Mouse (Mus musculus) kidney, adult 11 months (tissue): ENCODE measurements at regions not wholly inside any gene's neighbourhood (a gene's known extent, or its start where the extent isn't known, plus 50 kb on each side); places are given as distances from the start of the nearest gene placed in this dataset.

ENCODE experiments used
- DNase-seq: peaks from one replicate; pipeline ENCODE4 v3.0.0; 2022

DNA sequence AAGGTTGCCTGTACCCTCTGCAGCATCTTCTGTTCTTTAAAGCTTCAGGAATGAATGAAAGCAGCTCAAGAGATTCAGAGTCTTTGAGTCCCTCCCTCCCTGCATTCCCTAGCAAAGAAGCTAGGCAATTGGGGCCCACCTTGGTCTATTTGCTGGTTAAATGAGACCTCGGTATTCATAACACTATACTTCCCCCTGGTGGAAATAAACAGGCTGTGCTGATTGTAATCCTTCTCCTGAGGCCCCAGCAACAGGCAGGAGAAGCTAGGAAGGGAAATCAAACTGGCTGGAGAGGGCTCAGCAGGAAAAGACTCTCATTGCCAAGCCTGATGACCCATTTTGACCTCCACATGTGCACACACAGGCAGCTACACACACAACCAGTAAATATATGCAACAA lies 137.1 kb downstream of the Sh3bp4 start:
- no peak for DNase-seq

DNA sequence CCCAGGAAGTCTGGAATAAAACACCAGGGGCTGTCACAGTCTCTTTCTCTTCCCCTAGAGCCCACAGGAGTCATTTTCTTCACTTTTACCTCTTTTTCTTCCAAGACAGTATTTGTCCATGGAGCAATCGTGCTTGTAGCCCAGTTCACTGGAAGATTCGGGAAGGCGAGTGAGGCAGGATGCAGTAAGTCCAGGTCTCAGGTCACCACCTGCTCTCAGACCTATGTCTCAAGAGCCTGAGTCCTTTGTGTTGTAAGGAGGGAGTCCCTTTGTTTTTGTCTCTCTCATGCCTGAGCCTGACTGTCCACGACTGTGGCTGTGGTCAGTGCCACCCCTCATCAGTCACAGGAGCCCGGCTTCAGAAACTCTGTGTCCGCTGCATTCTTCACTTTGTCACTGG lies 140.9 kb downstream of the Sh3bp4 start:
- DNase-seq: no peak

DNA sequence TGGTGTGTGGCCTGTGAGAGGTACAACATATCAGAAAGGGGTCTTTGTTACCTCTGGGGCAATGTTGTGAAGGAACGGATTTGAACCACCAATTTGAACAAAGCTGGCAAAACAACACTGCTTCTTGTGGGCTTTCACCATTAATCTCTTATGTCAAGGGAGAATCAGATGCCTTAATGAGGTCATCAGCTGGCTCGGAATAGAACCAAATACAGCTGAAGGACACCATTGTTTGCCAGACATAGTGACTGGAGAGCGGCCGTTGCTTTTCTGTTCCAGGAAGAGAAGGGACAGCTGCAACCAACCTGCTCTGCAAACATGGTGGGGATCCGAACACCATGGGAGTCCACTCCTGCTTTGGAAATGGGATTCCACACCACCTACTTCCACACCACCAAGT lies 158.2 kb downstream of the Sh3bp4 start:
- no peak for DNase-seq

GRCm38 (mm10) chr1:89231756-89232155 lies 161.5 kb downstream of the Sh3bp4 start:
- DNase-seq: no peak

DNA sequence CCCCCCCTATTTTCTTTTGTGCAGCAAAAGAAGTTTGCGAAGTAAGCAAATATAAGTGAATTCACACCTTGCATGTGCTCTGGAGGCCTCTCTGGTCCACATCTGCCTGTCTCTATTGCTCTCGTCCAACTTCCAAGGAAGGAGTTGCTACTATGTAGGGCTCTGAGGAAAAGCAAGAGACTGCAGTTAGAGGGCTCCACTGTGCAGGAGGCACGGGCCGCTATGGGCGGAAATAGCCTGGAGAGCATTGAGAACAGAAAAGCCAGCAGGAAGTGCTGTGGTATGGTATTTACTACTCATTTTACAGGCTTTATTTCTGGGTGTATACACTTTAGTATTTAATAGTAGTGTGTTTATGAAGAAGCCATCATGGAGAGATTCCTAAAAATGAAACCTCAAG lies 162.2 kb downstream of the Sh3bp4 start:
- no peak for DNase-seq

DNA sequence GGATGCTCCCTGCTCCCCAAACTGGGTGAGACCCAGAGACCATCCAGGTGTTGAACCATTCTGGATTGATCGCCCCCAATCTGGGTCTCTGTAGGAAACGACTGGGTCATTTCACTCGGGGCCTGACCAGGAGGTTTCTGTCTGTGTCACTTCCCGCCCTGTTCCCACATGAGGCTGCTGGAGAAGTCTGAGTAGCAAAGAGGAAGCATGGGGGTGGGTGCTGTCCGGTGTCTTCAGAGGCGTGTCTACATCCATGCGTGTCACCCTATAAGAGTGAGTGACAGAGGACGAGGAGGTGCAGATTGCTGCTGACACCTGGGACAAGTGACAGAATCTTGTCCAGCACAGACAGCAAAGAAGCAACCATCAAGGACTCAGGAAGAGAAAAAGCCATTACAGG lies 164.7 kb downstream of the Sh3bp4 start:
- DNase-seq: peak; percentile 7

- peak; percentile 73 for DNase-seq
Observed at GRCm38 (mm10) chr1:89235296-89235695, 165.1 kb downstream of the Sh3bp4 start.

DNA sequence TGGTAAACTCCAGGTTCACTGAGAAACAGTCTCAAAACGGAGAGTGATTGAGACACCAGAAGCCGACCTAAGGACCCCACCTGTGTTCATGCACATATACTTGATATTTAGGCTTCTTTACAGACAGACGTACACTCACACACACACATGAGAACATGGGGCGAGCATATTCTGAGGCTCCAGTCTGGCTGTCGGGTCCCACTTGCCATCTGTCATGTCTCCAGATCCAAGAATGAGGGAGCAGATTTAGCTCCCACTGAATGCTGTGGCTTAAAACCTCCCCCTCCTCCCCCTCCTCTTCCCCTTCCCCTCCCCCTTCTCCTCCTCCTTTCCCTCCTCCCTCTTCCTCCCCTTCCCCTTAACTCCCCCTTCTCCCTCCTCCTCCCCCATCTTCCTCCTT lies 167.5 kb downstream of the Sh3bp4 start:
- DNase-seq: no peak

GRCm38 (mm10) chr1:89244598-89244997 lies 174.4 kb downstream of the Sh3bp4 start:
- DNase-seq: no peak

GRCm38 (mm10) chr1:89245202-89246003 lies 175.2 kb downstream of the Sh3bp4 start:
- no peak for DNase-seq

DNA sequence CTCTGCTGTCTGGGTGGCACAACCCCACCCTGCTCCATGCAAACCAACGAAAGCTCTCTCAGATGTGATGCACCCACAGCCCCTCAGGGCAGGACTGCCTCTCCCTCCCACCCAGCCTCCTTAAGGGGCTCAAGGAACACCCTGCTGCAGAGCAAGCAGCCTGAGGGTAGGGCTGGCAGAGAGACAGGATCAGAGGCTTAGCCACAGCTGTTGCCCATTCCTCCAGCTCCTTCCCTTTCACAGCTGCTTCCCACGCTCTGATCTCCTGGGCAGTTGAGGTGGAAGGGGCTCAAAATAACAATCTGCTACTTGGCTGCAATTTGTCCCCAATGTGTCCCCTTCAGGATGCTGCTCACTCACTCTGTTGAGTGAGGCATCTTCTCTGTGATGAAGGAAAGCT lies 181.5 kb downstream of the Sh3bp4 start:
- DNase-seq: no peak

DNA sequence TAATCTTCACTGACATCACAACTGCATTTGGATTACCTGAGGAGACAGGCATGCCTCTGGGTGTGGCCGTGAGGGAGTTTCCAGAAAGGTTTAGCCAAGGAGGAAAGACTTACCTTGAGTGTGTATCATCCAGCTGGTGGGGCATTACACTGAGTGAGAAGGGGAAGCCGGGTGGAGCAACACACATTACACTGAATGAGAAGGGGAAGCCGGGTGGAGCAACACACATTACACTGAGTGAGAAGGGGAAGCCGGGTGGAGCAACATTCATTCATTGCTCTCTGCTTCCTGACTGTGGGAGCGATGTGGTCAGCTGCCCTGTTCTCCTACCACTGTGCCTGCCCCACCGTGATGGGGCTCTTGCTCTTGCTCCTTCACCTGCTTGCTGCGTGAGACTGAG lies 182.3 kb downstream of the Sh3bp4 start:
- DNase-seq: no peak

DNA sequence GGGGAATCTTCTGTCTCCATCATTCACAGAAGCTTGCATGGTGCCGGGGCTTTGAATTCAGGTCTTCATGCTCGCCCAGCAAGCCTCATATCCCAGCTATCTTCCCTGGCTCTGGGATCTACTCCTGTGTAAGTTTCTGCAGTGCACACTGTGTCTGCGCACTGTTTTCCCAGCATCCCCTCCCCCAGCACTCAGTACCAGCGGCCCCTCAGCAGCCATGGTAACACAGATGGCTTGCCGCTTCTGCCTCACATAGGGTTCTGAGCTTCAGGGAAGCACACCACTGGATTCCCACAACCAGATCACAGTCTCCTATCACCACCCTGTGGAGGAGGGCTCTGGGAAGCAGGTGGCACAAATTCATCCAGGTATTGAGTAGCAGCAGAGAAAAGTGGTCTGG lies 187.7 kb downstream of the Sh3bp4 start:
- DNase-seq: no peak

- DNase-seq: no peak
Observed at GRCm38 (mm10) chr1:89265771-89266170, 188.8 kb upstream of the Agap1 start.

DNA sequence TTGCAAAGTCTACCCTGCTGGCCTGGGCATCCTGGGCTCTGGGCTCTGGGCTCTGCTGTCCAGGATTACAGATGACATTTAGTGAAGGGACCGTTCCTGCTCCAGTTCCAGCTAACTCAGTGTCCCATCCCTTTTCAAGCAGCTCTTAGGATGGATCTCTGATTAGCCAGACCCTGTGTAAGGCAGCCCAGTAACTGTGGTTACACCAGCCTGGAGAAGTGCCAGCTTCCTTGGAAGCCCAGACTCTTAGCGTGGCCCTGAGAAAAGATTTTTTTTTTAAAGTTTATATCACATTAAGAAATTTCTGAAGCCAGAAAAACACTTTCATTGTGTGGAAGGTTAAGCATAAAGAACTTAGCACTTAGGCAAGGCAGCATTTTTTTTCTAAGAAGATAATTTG lies 185.8 kb upstream of the Agap1 start:
- DNase-seq: no peak

DNA sequence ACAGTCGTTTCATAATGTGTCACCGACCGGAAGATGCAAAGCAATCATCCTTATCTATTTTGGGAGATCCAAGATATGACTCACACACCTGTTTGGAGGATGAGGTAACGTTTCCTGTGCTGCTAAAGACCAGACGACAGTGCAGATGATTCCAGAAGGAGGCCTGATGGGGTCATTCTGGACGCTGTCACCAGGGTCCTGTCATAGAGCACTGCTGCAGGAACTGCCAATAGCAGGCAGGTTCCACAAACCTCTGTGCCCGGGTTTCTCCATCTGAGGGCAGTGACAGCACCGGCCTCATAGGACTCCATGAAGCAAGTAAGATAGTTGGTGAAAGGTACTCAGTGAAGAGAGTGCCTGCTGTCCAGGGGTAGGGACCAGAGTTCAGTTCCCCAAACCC lies 182.9 kb upstream of the Agap1 start:
- no peak for DNase-seq

DNA sequence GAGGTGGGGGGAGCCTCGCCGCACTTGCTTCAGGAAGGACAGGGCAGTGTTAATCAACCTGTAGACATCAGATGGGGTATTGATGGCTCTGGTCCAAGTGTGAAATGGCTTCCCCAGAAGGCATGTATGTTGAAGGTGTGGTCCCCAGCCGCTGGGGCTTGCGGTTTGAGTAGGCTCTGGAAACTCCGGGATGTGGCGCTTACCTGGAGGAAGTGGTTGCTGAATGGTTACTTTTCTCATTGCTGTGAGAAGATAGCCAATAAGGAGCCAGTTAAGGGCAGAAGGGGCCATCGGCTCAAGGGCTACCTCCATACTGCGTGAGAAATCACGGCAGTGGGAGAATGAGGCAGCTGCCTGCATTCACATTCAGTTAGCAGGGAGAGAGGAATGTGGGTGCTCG lies 181.6 kb upstream of the Agap1 start:
- no peak for DNase-seq

- DNase-seq: no peak
Observed at GRCm38 (mm10) chr1:89273786-89274362, 180.7 kb upstream of the Agap1 start.

- no peak for DNase-seq
Observed at GRCm38 (mm10) chr1:89279382-89279781, 175.2 kb upstream of the Agap1 start.

GRCm38 (mm10) chr1:89281107-89281655 lies 173.4 kb upstream of the Agap1 start:
- DNase-seq: no peak

GRCm38 (mm10) chr1:89285041-89285440 lies 169.6 kb upstream of the Agap1 start:
- no peak for DNase-seq

GRCm38 (mm10) chr1:89287136-89287795 lies 167.3 kb upstream of the Agap1 start:
- DNase-seq: peak; percentile 58

GRCm38 (mm10) chr1:89288001-89288400 lies 166.6 kb upstream of the Agap1 start:
- no peak for DNase-seq

DNA sequence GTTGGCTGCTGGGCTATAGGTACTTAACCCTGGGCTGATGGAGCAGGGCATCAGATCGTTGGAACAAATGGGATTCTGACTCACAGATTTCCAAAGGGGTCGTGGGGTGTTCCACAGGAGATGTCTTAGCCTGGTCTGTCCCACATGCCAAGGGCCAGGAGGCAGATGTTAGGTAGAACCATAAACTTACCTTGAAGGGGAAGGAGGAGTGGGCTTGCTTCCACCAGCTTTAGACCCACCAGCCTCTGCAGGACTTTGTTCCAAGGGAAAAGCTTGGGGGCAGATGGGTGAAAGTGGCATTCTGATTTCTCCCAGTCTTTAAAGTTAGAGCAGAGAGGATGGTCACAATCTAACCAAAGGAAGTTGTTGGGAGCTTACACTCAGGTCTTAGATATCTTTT lies 165.7 kb upstream of the Agap1 start:
- no peak for DNase-seq
